Mouse (Mus musculus) CH12.LX (cell line): Measurements from ENCODE around the gene Sema3d. TPM values are rescaled to one million over a fixed set of nuclear protein-coding genes. Genes with fewer than 3 reads are reported as not detected.

ENCODE experiments used
- DNase-seq: peaks from one replicate; pipeline ENCODE4 v3.0.0-alpha.2; 2013; ENCODE audit errors: extremely low read depth
- H3K27ac ChIP-seq: 2 replicates; pipeline ENCODE4 v1.5.1; 2012; ENCODE audit warnings: low read depth, mild to moderate bottlenecking, control low read depth, moderate library complexity; ENCODE audit not compliant: insufficient read depth
- H3K27me3 ChIP-seq: replicated peaks from 2 replicates; pipeline ENCODE3; 2012; ENCODE audit warnings: inconsistent platforms
- H3K36me3 ChIP-seq, 2 experiments: replicated peaks in 1 of 2; 2 replicates each; pipeline versions ENCODE3 to v1.6.1; 2012; ENCODE audit warnings: inconsistent platforms in 1 of 2, low read length in 1 of 2, mild to moderate bottlenecking in 1 of 2, mixed read lengths in 1 of 2, moderate library complexity in 1 of 2; ENCODE audit not compliant: control insufficient read depth in 1 of 2, insufficient read depth in 1 of 2
- H3K4me1 ChIP-seq, 2 experiments: 2 replicates each; pipeline ENCODE4 v1.6.1; 2012; ENCODE audit warnings: inconsistent platforms in 1 of 2, moderate library complexity in 1 of 2; ENCODE audit not compliant: insufficient read depth in 2 of 2, control insufficient read depth in 1 of 2
- H3K4me2 ChIP-seq: 2 replicates; pipeline ENCODE4 v1.6.1; 2012; ENCODE audit warnings: low read depth, mild to moderate bottlenecking, control low read depth; ENCODE audit not compliant: poor library complexity, insufficient read depth, severe bottlenecking
- H3K4me3 ChIP-seq, 3 experiments: fragments of 150-350 bp in 1 of 3; sonication (generic) in 1 of 3; replicated peaks in 1 of 3; 2 replicates each; pipeline versions ENCODE3 to v1.5.1; 2011 to 2012; ENCODE audit warnings: low read depth in 2 of 3, low read length in 2 of 3, mild to moderate bottlenecking in 2 of 3, moderate library complexity in 2 of 3, control low read depth in 1 of 3, improper control_type of control experiment in 1 of 3, inconsistent platforms in 1 of 3, mixed read lengths in 1 of 3; ENCODE audit not compliant: poor library complexity in 1 of 3
- H3K79me2 ChIP-seq: replicated peaks from 2 replicates; pipeline ENCODE4 v1.6.1; 2012; ENCODE audit warnings: mild to moderate bottlenecking, moderate library complexity; ENCODE audit not compliant: control insufficient read depth, poor library complexity, insufficient read depth, severe bottlenecking; ENCODE audit errors: extremely low read depth
- H3K9ac ChIP-seq: 2 replicates; pipeline ENCODE4 v1.6.1; 2012; ENCODE audit warnings: low read depth, mild to moderate bottlenecking, control low read depth, moderate library complexity; ENCODE audit not compliant: insufficient read depth
- H3K9me3 ChIP-seq: replicated peaks from 2 replicates; pipeline ENCODE3; 2012; ENCODE audit warnings: low read length, inconsistent platforms, mixed read lengths
- BHLHE40 ChIP-seq: IDR thresholded peaks from 2 replicates; pipeline ENCODE4 v1.6.1; 2011; ENCODE audit warnings: mild to moderate bottlenecking, low read depth, low read length, improper control_type of control experiment
- CHD1 ChIP-seq: IDR thresholded peaks from 2 replicates; pipeline ENCODE4 v1.6.1; 2012; ENCODE audit warnings: low read depth, low read length, improper control_type of control experiment, inconsistent platforms
- CHD2 ChIP-seq: IDR thresholded peaks from 2 replicates; pipeline ENCODE4 v1.6.1; 2011; ENCODE audit warnings: low read length, improper control_type of control experiment
- EP300 ChIP-seq: IDR thresholded peaks from 2 replicates; pipeline ENCODE4 v1.6.1; 2011; ENCODE audit warnings: low read length, improper control_type of control experiment
- ETS1 ChIP-seq: conservative IDR thresholded peaks from 2 replicates; pipeline ENCODE4 v1.6.1; 2012; ENCODE audit warnings: low read depth, mild to moderate bottlenecking, inconsistent platforms, low read length, improper control_type of control experiment, moderate library complexity
- JUND ChIP-seq: conservative IDR thresholded peaks from 2 replicates; pipeline ENCODE4 v1.6.1; 2011; ENCODE audit warnings: low read depth, low read length, improper control_type of control experiment
- MAZ ChIP-seq: IDR thresholded peaks from 2 replicates; pipeline ENCODE4 v1.6.1; 2012; ENCODE audit warnings: low read depth, mild to moderate bottlenecking, inconsistent platforms, low read length, improper control_type of control experiment, moderate library complexity
- MEF2A ChIP-seq: IDR thresholded peaks from 2 replicates; pipeline ENCODE4 v1.6.1; 2014; ENCODE audit warnings: low read depth, mild to moderate bottlenecking, inconsistent platforms, low read length, improper control_type of control experiment, borderline replicate concordance
- NELFE ChIP-seq: IDR thresholded peaks from 2 replicates; pipeline ENCODE4 v1.6.1; 2011; ENCODE audit warnings: low read depth, low read length, improper control_type of control experiment
- NRF1 ChIP-seq: IDR thresholded peaks from 2 replicates; pipeline ENCODE4 v1.6.1; 2014; ENCODE audit warnings: low read depth, mild to moderate bottlenecking, inconsistent platforms, low read length, improper control_type of control experiment, moderate library complexity
- PAX5 ChIP-seq: IDR thresholded peaks from 2 replicates; pipeline ENCODE4 v1.6.1; 2012; ENCODE audit warnings: low read length, inconsistent platforms, mixed read lengths
- POLR2AphosphoS2 ChIP-seq: IDR thresholded peaks from 2 replicates; pipeline ENCODE4 v1.6.1; 2011; ENCODE audit warnings: low read depth, low read length, improper control_type of control experiment
- RCOR1 ChIP-seq: conservative IDR thresholded peaks from 2 replicates; pipeline ENCODE4 v1.6.1; 2012; ENCODE audit warnings: low read depth, mild to moderate bottlenecking, inconsistent platforms, low read length, improper control_type of control experiment
- SIN3A ChIP-seq: IDR thresholded peaks from 2 replicates; pipeline ENCODE4 v1.6.1; 2012; ENCODE audit warnings: low read length, improper control_type of control experiment, inconsistent platforms
- SMC3 ChIP-seq: IDR thresholded peaks from 2 replicates; pipeline ENCODE4 v1.6.1; 2011; ENCODE audit warnings: low read depth, low read length, improper control_type of control experiment
- TBP ChIP-seq: conservative IDR thresholded peaks from 2 replicates; pipeline ENCODE4 v1.6.1; 2011; ENCODE audit warnings: low read depth, low read length, improper control_type of control experiment
- UBTF ChIP-seq: IDR thresholded peaks from 2 replicates; pipeline ENCODE4 v1.6.1; 2012; ENCODE audit warnings: low read depth, mild to moderate bottlenecking, inconsistent platforms, low read length, improper control_type of control experiment, moderate library complexity
- USF2 ChIP-seq: conservative IDR thresholded peaks from 2 replicates; pipeline ENCODE4 v1.6.1; 2011; ENCODE audit warnings: low read depth, low read length, improper control_type of control experiment
- dilution Hi-C: fragments of 300-500 bp; cut with MboI; formaldehyde crosslinking; loops from 2 replicates; pipeline ENCODE4 v1.14.3; 2020; ENCODE audit warnings: low sequenced_read_pairs; ENCODE audit not compliant: extremely low pct_unique_long_range_greater_than_20kb, extremely low pct_ligation_motif_present
- in situ Hi-C: fragments of 300-500 bp; cut with MboI; formaldehyde crosslinking; loops from 3 replicates; pipeline ENCODE4 v1.14.3; 2019; ENCODE audit warnings: low sequenced_read_pairs, low pct_ligation_motif_present, low pct_unique_long_range_greater_than_20kb, mixed read lengths
- polyA plus RNA-seq: library from polyadenylated mRNA; unstranded; fragments of >175 nt; gene quantifications from 2 replicates; pipeline ENCODE4 v1.2.1, GENCODE M21; 2012; ENCODE audit warnings: low read depth; ENCODE audit not compliant: insufficient read length
- total RNA-seq, 2 experiments: library from RNA; depleted of rRNA; stranded (reverse); fragments of 300-350 nt in 1 of 2; fragments of >200 nt in 1 of 2; gene quantifications; 2 replicates each; pipeline ENCODE4 v1.2.3; 2012 to 2014

Sema3d gene
- total and polyA plus RNA-seq, 3 experiments: not detected

DNA sequence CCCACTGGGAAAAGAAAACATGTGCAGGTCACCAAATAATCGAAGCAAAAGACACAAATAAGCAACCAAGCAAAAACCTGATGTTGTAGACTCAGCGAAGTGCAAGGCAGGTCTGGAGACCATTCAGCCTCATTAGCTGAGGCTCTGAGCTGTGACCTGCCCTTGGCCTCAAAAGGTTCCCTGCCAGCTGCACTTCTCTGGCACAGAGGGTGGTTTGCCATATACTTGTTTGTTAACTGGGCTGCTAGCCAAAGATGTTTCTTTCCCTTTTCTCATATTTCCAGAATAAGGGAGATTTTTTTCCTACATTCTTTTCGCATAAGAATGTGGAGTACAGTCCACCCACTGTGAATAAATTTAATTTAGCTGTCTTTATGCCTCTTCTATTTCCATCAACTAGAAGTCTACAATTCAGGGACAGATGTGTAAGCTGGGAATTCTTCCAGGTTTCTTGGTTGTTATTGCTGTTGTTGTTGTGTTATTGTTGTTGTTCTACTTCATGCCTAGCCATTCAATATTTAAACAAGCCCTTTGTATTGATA lies 200.2 kb downstream of the Sema3d start:
- peaks cover 27% of the 10 kb centered on the region for H3K9me3 ChIP-seq
- TF ChIP-seq MEF2A (no peak), NELFE (no peak), JUND (no peak), USF2 (no peak), MAZ (no peak), ETS1 (no peak)
- TF ChIP-seq, all 38 proteins: peak for 0
- H3K27ac ChIP-seq: no peak overlapping the region
- dilution Hi-C loops (no loop called here), in situ Hi-C loops (no loop called here)
- no peak overlapping the region for H3K9ac ChIP-seq
- H3K4me2 ChIP-seq: no peak overlapping the region
- no peaks in the 10 kb centered on the region for H3K4me1 ChIP-seq
- no peaks in the 10 kb centered on the region for H3K79me2 ChIP-seq
- H3K36me3 ChIP-seq: no peaks in the 10 kb centered on the region
- no peak for DNase-seq
- no peaks in the 10 kb centered on the region for H3K27me3 ChIP-seq
- H3K4me3 ChIP-seq: no peak overlapping the region

DNA sequence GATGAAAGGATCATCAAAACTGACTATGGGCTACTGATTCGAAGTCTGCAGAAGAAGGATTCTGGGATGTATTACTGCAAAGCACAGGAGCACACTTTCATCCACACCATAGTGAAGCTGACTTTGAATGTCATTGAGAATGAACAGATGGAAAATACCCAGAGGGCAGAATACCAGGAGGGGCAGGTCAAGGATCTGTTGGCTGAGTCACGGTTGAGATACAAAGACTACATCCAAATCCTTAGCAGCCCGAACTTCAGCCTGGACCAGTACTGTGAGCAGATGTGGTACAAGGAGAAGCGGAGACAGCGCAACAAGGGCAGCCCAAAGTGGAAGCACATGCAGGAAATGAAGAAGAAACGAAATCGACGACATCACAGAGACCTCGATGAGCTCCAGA lies 201.7 kb downstream of the Sema3d start:
- H3K79me2 ChIP-seq: no peaks in the 10 kb centered on the region
- H3K27ac ChIP-seq: no peak overlapping the region
- H3K9me3 ChIP-seq: peaks cover 23% of the 10 kb centered on the region
- no peak for DNase-seq
- dilution Hi-C loops (no loop called here), in situ Hi-C loops (no loop called here)
- H3K9ac ChIP-seq: no peak overlapping the region
- H3K4me3 ChIP-seq: no peak overlapping the region
- TF ChIP-seq EP300 (no peak), NELFE (no peak), POLR2AphosphoS2 (no peak), SIN3A (no peak)
- no peak overlapping the region for H3K4me2 ChIP-seq
- H3K36me3 ChIP-seq: no peaks in the 10 kb centered on the region
- H3K4me1 ChIP-seq: no peaks in the 10 kb centered on the region
- H3K27me3 ChIP-seq: no peaks in the 10 kb centered on the region

DNA sequence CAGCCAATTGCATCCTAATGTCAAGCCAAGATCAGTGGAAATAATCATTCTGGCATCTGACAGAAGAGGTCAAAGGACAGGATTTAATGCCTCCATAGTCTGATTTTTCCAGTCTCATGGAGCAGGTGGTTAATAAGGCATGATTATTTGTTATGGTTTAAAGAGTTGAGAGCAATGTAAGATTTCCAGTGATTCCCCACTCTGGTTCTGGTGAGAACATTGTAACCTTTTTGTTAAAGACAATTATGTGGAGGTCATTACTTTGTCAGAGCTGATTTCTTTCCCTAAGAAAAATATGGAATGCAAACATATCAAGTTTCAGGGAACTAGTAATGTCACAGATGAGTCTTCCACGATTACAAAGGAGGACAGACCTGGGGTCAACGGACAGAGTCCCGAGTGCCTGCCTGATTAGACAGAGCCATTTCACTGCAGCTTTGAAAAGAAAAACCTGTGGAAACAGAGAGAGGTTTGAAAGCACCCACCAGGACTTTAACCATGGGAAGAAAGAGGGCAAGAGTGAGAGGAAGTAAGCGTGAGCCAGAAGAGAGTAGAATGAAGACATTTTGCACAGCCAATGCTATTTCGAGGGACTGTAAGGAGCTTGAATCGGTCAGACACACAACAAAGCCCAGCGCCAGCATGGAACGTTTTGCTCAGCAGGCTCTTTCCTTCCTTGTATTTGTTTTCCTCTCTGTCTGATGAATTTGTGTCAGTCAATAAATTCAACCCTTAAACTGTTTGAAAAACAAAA lies 251.2 kb downstream of the Sema3d start:
- DNase-seq: no peak
- Histone ChIP-seq H3K27me3 (no peaks in the 10 kb centered on the region), H3K27ac (no peak overlapping the region), H3K9ac (no peak overlapping the region), H3K9me3 (peaks cover 26% of the 10 kb centered on the region), H3K36me3 (no peaks in the 10 kb centered on the region), H3K4me2 (no peak overlapping the region), H3K79me2 (no peaks in the 10 kb centered on the region), H3K4me3 (no peak overlapping the region), H3K4me1 (no peaks in the 10 kb centered on the region)
- dilution Hi-C loops (no loop called here), in situ Hi-C loops (no loop called here)
- TF ChIP-seq RCOR1 (no peak), SMC3 (no peak), CHD2 (no peak), JUND (no peak), NRF1 (no peak), NELFE (no peak), UBTF (no peak), POLR2AphosphoS2 (no peak), CHD1 (no peak), TBP (no peak), BHLHE40 (no peak), PAX5 (no peak)
